Mouse (Mus musculus): ENCODE measurements around the gene Gm13119. TPM values are rescaled to one million over a fixed set of nuclear protein-coding genes. Genes with fewer than 3 reads are reported as not detected.
"Not testable (repeated sequence)": the region's sequence is repeated elsewhere in the genome, so short reads cannot be mapped to it uniquely, and the experiment has no call there.

Gm13119 gene
- polyA plus RNA-seq (2014; fragmentation: Nextera tagmentation; extraction: Ambion mirVana): not detected in 2 replicates

GRCm38 (mm10) chr4:144357642-144358041 lies at the start of gene Gm13119:
Gene Gm13119, plus strand, starts transcription at chr4:144357942.
- 84% methylated on average over 3 of the region's 3 CpGs for WGBS
- not testable (repeated sequence) for H3K4me3 ChIP-seq (replicated peaks; ENCODE audit: low read length); H3K27ac ChIP-seq; H3K36me3 ChIP-seq (replicated peaks; ENCODE audit: control insufficient read depth, insufficient read depth); H3K4me1 ChIP-seq (replicated peaks; ENCODE audit: control insufficient read depth, insufficient read depth, low read length); H3K27me3 ChIP-seq (ENCODE audit: control insufficient read depth, insufficient read depth, low read length); H3K4me2 ChIP-seq (replicated peaks); ATAC-seq (ENCODE audit: low FRiP score); DNase-seq (ENCODE audit: low spot score); H3K9ac ChIP-seq
- H3K9me3 ChIP-seq (ENCODE audit: control insufficient read depth, low read length): peaks cover 12% of the 10 kb centered on the region; the same call in 1 of the 2 replicates

- not testable (repeated sequence) for DNase-seq (ENCODE audit: low spot score); H3K36me3 ChIP-seq (replicated peaks; ENCODE audit: control insufficient read depth, insufficient read depth); H3K4me3 ChIP-seq (replicated peaks; ENCODE audit: low read length); H3K4me1 ChIP-seq (replicated peaks; ENCODE audit: control insufficient read depth, insufficient read depth, low read length); H3K9ac ChIP-seq; ATAC-seq (ENCODE audit: low FRiP score); H3K9me3 ChIP-seq (ENCODE audit: control insufficient read depth, low read length); H3K4me2 ChIP-seq (replicated peaks); H3K27me3 ChIP-seq (ENCODE audit: control insufficient read depth, insufficient read depth, low read length); H3K27ac ChIP-seq
- WGBS: 74% methylated on average over 2 of the region's 2 CpGs
Observed at GRCm38 (mm10) chr4:144312666-144313460, 44.9 kb upstream of the Gm13119 start.

- not testable (repeated sequence) for H3K4me1 ChIP-seq (replicated peaks; ENCODE audit: control insufficient read depth, insufficient read depth, low read length); H3K4me3 ChIP-seq (replicated peaks; ENCODE audit: low read length); H3K27me3 ChIP-seq (ENCODE audit: control insufficient read depth, insufficient read depth, low read length); DNase-seq (ENCODE audit: low spot score); H3K27ac ChIP-seq; H3K36me3 ChIP-seq (replicated peaks; ENCODE audit: control insufficient read depth, insufficient read depth); H3K4me2 ChIP-seq (replicated peaks); H3K9ac ChIP-seq; H3K9me3 ChIP-seq (ENCODE audit: control insufficient read depth, low read length); ATAC-seq (ENCODE audit: low FRiP score)
- 64% methylated on average over 4 of the region's 4 CpGs for WGBS
Observed at GRCm38 (mm10) chr4:144329949-144330348, 27.8 kb upstream of the Gm13119 start, which contains the start of gene Gm13128. Gene Gm13128, plus strand, starts transcription at chr4:144330249.

- ATAC-seq (ENCODE audit: low FRiP score); H3K4me2 ChIP-seq (replicated peaks); H3K4me3 ChIP-seq (replicated peaks; ENCODE audit: low read length); H3K36me3 ChIP-seq (replicated peaks; ENCODE audit: control insufficient read depth, insufficient read depth); H3K9ac ChIP-seq; H3K9me3 ChIP-seq (ENCODE audit: control insufficient read depth, low read length); DNase-seq (ENCODE audit: low spot score); H3K27ac ChIP-seq; H3K27me3 ChIP-seq (ENCODE audit: control insufficient read depth, insufficient read depth, low read length); H3K4me1 ChIP-seq (replicated peaks; ENCODE audit: control insufficient read depth, insufficient read depth, low read length): not testable (repeated sequence)
- WGBS: 98% methylated on average over 2 of the region's 3 CpGs
Observed at GRCm38 (mm10) chr4:144335856-144336255, 21.9 kb upstream of the Gm13119 start.

GRCm38 (mm10) chr4:144377911-144378310 lies 20.2 kb downstream of the Gm13119 start, which contains the start of gene Pramef20:
Gene Pramef20, minus strand, starts transcription at chr4:144377933.
- DNase-seq (ENCODE audit: low spot score): no peak
- WGBS: 63% methylated on average over 2 of the region's 2 CpGs

GRCm38 (mm10) chr4:144396316-144396715 lies 38.6 kb downstream of the Gm13119 start:
- no peak overlapping the region for H3K27ac ChIP-seq

More at GRCm38 (mm10) chr4:144377911-144378310, 20.2 kb downstream of the Gm13119 start, which contains the start of gene Pramef20:
- Histone ChIP-seq H3K4me3 (replicated peaks; ENCODE audit: low read length) (no peak within 1 kb of the TSS), H3K9me3 (ENCODE audit: control insufficient read depth, low read length) (0 out of 2 replicates have a peak, but pooled peaks cover 20% of the 10 kb centered on the region), H3K4me2 (replicated peaks) (no peak within 1 kb of the TSS), H3K27me3 (ENCODE audit: control insufficient read depth, insufficient read depth, low read length) (no peaks in the 10 kb centered on the region), H3K36me3 (replicated peaks; ENCODE audit: control insufficient read depth, insufficient read depth) (no peaks in the 10 kb centered on the region), H3K9ac (no peak within 1 kb of the TSS), H3K27ac (no peak within 1 kb of the TSS), H3K4me1 (replicated peaks; ENCODE audit: control insufficient read depth, insufficient read depth, low read length) (no peaks in the 10 kb centered on the region)
- no peak for ATAC-seq (ENCODE audit: low FRiP score)

GRCm38 (mm10) chr4:144402712-144403111 lies 45.0 kb downstream of the Gm13119 start:
- Histone ChIP-seq H3K9me3 (ENCODE audit: control insufficient read depth, low read length) (no peaks in the 10 kb centered on the region), H3K4me3 (replicated peaks; ENCODE audit: low read length) (no peak overlapping the region), H3K27ac (no peak overlapping the region), H3K9ac (no peak overlapping the region), H3K4me1 (replicated peaks; ENCODE audit: control insufficient read depth, insufficient read depth, low read length) (no peaks in the 10 kb centered on the region), H3K4me2 (replicated peaks) (no peak overlapping the region), H3K36me3 (replicated peaks; ENCODE audit: control insufficient read depth, insufficient read depth) (no peaks in the 10 kb centered on the region), H3K27me3 (ENCODE audit: control insufficient read depth, insufficient read depth, low read length) (no peaks in the 10 kb centered on the region)
- ATAC-seq (ENCODE audit: low FRiP score) (no peak), DNase-seq (ENCODE audit: low spot score) (no peak)
- WGBS: 87% methylated on average over 4 of the region's 4 CpGs

More at GRCm38 (mm10) chr4:144396316-144396715, 38.6 kb downstream of the Gm13119 start:
- Histone ChIP-seq H3K4me2 (replicated peaks) (no peak overlapping the region), H3K9me3 (ENCODE audit: control insufficient read depth, low read length) (peaks cover 14% of the 10 kb centered on the region; the same call in 1 of the 2 replicates), H3K27me3 (ENCODE audit: control insufficient read depth, insufficient read depth, low read length) (no peaks in the 10 kb centered on the region), H3K9ac (no peak overlapping the region), H3K4me3 (replicated peaks; ENCODE audit: low read length) (no peak overlapping the region), H3K36me3 (replicated peaks; ENCODE audit: control insufficient read depth, insufficient read depth) (no peaks in the 10 kb centered on the region), H3K4me1 (replicated peaks; ENCODE audit: control insufficient read depth, insufficient read depth, low read length) (no peaks in the 10 kb centered on the region)
- WGBS: 38% methylated on average over 3 of the region's 3 CpGs
- DNase-seq (ENCODE audit: low spot score): no peak
- ATAC-seq (ENCODE audit: low FRiP score): no peak

GRCm38 (mm10) chr4:144404456-144405086 lies 46.8 kb downstream of the Gm13119 start:
- H3K27ac ChIP-seq: no peak overlapping the region
- H3K4me1 ChIP-seq (replicated peaks; ENCODE audit: control insufficient read depth, insufficient read depth, low read length): no peaks in the 10 kb centered on the region
- no peaks in the 10 kb centered on the region for H3K27me3 ChIP-seq (ENCODE audit: control insufficient read depth, insufficient read depth, low read length)
- H3K4me3 ChIP-seq (replicated peaks; ENCODE audit: low read length): no peak overlapping the region
- H3K4me2 ChIP-seq (replicated peaks): peak overlapping the region; percentile 27
- no peaks in the 10 kb centered on the region for H3K36me3 ChIP-seq (replicated peaks; ENCODE audit: control insufficient read depth, insufficient read depth)
- no peak overlapping the region for H3K9ac ChIP-seq
- DNase-seq (ENCODE audit: low spot score) (no peak), ATAC-seq (ENCODE audit: low FRiP score) (no peak)
- 8% methylated on average over 17 of the region's 17 CpGs for WGBS
- peaks cover 8% of the 10 kb centered on the region; the same call in 1 of the 2 replicates for H3K9me3 ChIP-seq (ENCODE audit: control insufficient read depth, low read length)

- H3K36me3 ChIP-seq (replicated peaks; ENCODE audit: control insufficient read depth, insufficient read depth): no peaks in the 10 kb centered on the region
- H3K4me2 ChIP-seq (replicated peaks): no peak overlapping the region
- WGBS: 68% methylated on average over 3 of the region's 3 CpGs
- H3K27ac ChIP-seq: no peak overlapping the region
- no peaks in the 10 kb centered on the region for H3K27me3 ChIP-seq (ENCODE audit: control insufficient read depth, insufficient read depth, low read length)
- ATAC-seq (ENCODE audit: low FRiP score) (no peak), DNase-seq (ENCODE audit: low spot score) (no peak)
- H3K9ac ChIP-seq: no peak overlapping the region
- no peak overlapping the region for H3K4me3 ChIP-seq (replicated peaks; ENCODE audit: low read length)
- peaks cover 15% of the 10 kb centered on the region; the same call in 1 of the 2 replicates for H3K9me3 ChIP-seq (ENCODE audit: control insufficient read depth, low read length)
- H3K4me1 ChIP-seq (replicated peaks; ENCODE audit: control insufficient read depth, insufficient read depth, low read length): no peaks in the 10 kb centered on the region
Observed at GRCm38 (mm10) chr4:144406261-144406660, 48.5 kb downstream of the Gm13119 start.
